Mouse (Mus musculus): ENCODE measurements at regions not wholly inside any gene's neighbourhood (a gene's known extent, or its start where the extent isn't known, plus 50 kb on each side); places are given as distances from the start of the nearest gene placed in this dataset.

DNA sequence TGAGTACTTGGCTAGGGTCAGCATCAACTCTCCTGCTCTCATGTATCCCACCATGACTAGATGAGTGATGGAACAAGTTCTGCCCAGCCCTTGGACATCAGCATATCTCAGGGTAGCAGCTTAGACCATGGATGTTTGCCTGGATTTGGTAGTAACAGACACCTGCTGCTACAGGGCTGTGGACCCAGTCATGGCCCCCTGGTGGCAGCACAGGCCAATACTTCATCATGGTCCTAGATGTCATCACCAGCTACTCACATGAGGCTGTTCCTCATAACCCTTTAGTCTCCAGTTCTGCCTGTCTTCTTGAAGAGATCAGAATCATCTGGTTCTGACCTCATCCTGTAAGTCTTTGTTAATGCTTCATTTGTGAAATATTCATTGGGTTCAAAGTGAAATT lies 566.9 kb upstream of the Tacstd2 start:
- Histone ChIP-seq H3K9me3 (ENCODE audit: low read depth, low read length) (no peaks in the 10 kb centered on the region), H3K4me1 (ENCODE audit: insufficient read depth) (no peaks in the 10 kb centered on the region), H3K27ac (ENCODE audit: low read depth) (no peak overlapping the region), H3K9ac (no peak overlapping the region), H3K36me3 (ENCODE audit: insufficient read depth) (no peaks in the 10 kb centered on the region), H3K4me2 (no peak overlapping the region), H3K27me3 (ENCODE audit: insufficient read depth, low read length) (no peaks in the 10 kb centered on the region), H3K4me3 (ENCODE audit: low read depth, low read length) (no peak overlapping the region)
- no peak for TF ChIP-seq CTCF (IDR thresholded peaks at IDR 0.05; ENCODE audit: low read depth)
- DNase-seq (no peak), ATAC-seq (ENCODE audit: insufficient read depth) (no peak)
